Mouse (Mus musculus) embryonic stem cell, embryonic (primary cell): Measurements from ENCODE around the gene Kcnq1.

Experiments used
- CTCF ChIA-PET, 4 experiments: fragments of 300-600 bp in 2 of 4; fragments of 350-600 bp in 2 of 4; sonication (Branson Sonifier 250); formaldehyde crosslinking; loops; one replicate each; lab custom pipeline; 2022; ENCODE audit warnings: inconsistent platforms in 2 of 4; lab: Charles Lee
- POLR2A ChIA-PET, 4 experiments: fragments of 300-600 bp in 2 of 4; fragments of 350-600 bp in 2 of 4; sonication (Branson Sonifier 250); formaldehyde crosslinking; loops; one replicate each; lab custom pipeline; 2022; ENCODE audit warnings: antibody characterized with exemption in 4 of 4, inconsistent platforms in 1 of 4; lab: Charles Lee

The Kcnq1 gene

DNA sequence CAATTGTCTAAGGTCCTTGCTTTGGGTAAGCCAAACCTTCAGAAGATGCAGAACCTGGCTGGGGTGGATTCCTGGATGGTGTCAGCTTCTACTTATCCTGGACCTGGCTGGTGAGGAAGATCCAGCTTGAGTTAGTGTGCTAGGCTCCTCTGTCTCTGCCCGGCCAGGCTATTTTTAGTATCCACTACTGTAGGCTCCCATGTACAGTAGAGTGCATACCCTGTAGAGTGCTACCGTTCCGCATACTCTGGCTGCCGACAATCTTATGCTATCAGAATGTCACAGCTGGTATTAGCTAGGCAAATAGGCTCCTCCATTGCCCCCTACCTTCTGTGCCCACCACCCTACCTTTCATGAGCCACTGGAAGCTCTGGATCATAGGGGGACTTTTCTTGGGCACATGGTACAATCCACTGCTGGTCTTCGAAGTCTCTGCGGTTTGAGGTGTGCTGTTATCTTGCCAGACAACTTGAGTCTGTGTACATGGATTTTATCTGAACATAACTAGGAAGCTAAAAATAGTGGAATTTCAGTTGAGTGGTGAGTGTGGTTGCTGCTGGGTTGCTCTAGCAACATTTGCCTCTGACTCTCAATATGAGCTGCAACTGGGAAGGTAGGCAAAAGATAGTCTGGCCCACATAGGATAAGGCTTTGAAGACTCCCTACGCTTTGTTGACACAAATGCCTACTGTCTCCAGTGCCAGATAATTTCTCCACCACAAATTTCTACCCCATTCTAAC is 258.1 kb downstream of the Kcnq1 start:
- POLR2A ChIA-PET = interaction anchor here in 1 of 4 experiments (1.2 kb wide), 1 partner anchor 8 kb away, joined by 3 read pairs; no protein-coding TSS in a partner anchor

DNA sequence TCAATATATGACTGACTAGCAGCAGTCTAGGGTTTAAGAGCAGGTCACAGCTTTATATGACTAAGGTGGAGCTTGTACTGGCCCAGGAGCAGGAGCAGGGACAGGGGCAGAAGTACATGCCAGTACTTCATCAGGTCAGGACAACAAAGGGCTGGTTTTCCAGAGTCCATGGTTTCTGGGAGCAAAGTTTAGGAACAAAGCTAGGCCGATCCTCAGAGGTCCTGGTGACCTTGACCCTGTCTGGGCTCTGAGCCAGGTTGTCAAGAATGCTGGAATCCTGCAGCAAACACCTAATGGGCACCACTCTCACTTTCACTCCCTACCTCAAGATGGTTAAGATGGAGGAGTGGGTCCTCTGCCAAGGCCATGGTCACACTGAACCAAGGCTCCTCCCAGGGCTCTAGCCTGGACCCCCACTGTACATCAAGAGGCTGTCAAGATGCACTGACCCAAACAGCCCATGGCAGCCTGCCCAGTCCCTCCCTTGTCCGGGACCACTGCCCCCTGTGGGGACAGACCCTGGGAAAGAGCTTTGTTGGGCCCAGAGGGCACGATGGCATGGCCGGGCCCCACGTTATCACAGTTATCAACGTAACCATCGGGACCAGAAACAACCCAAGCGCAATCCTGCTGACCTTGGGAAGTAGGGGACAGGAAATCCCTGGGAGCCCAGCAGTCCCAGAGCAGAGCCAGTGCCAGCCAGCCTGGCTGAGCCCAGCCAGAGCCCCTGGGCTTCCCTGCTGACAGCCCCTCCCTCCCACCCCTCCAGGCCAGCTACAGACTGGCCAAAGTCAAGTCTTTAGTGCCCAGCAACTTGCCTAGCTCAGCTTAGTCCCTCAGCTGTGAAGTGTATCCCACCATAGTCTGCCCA is 259.0 kb downstream of the Kcnq1 start:
- POLR2A ChIA-PET = interaction anchor here in 2 of 4 experiments (0.9 to 1.2 kb wide), 3 partner anchors 9 to 101 kb away, joined by 3 to 4 read pairs (median 3); no protein-coding TSS in a partner anchor
- CTCF ChIA-PET = interaction anchor here in 1 of 4 experiments (0.9 kb wide), 1 partner anchor 12 kb away, joined by 3 read pairs; no protein-coding TSS in a partner anchor

More for the DNA sequence above, 258.1 kb downstream of the Kcnq1 start:
- CTCF ChIA-PET = interaction anchor here in 1 of 4 experiments (0.9 kb wide), 1 partner anchor 12 kb away, joined by 3 read pairs; no protein-coding TSS in a partner anchor

DNA sequence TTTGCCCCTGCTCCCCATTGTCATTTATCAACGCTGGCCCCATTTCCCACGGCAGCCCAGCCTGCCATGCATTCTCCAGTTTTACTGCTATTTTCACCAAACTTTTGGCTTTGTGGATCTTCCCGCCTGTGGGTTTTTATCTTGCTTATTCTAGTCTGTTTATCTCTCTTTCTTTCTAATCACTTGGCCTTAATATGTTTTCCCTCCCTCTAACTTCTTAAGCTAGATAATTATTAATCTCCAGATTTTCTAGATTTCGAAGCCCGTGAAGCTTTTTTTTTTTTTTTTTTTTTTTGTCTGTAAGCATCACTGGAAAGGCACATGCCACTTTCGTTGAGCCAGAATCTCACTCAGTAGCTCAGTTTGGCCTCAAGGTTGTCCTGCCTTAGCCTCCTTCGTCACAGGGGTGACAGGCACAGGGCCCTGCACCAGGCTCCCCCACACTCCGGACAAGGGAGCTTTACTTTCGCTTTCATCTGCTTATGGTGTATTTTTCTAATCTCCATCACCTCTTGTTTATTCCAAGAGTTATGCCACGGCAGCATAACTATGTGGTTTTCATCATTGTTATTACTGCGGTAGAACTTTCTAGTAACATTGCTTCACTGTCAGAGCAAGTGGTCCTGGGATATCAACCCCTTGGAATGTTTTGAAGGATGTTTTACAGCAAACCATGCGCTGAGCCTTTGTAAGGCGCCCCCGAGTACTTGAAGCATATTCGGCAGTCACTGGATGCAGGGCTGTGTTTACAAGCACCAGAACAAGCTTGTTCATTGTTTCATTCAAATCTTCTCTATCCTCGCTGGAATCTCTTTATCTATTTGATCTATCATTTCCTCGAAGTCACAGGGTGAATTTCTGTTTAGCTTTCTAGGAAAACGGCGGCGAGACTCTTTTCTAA is 261.5 kb downstream of the Kcnq1 start:
- CTCF ChIA-PET = interaction anchor here in 1 of 4 experiments (1.0 kb wide), 1 partner anchor 9 kb away, joined by 4 read pairs; no protein-coding TSS in a partner anchor

DNA sequence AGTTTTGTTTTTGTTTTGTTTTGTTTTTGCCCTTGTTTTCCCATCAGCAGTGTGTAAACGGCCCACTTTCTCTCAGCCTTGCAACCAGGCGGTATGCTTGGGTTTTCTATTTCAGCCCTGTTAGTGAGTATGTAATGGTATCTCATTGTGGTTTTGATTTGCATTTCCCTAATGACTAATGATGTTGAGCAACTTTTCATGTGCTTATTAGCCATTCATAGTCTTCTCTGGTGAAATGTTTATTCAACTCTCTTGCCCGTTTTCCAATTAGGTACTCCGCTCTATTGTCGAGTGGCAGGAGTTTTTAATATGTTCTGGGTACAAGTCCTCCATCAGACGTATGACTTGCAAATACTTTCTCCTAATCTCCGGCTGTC is 262.1 kb downstream of the Kcnq1 start:
- CTCF ChIA-PET = no interaction called here
- POLR2A ChIA-PET = no interaction called here

More for the DNA sequence above, 261.5 kb downstream of the Kcnq1 start:
- POLR2A ChIA-PET = interaction anchor here in 3 of 4 experiments (0.7 kb wide), 3 partner anchors 12 to 678 kb away, joined by 3 to 11 read pairs (median 3); no protein-coding TSS in a partner anchor

DNA sequence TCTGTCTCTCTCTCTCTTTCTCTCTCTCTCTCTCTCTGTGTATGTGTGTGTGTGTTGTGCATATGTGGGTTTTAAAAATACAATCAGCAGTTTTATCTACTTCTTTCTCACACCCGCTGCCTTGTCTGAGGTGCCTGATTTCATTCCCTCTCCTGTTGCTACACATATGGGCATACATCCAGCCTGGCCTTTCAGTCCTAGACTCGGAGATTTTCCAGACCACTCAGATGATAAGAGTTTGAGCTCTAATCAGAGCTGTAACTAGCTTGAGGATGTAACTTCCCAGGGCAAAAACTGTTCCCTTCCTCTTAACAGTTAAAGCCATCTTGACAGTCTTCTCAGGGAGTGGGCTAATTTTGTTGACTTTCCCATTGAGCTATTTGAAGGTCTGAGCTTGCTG is 265.2 kb downstream of the Kcnq1 start:
- CTCF ChIA-PET = no interaction called here
- POLR2A ChIA-PET = no interaction called here

DNA sequence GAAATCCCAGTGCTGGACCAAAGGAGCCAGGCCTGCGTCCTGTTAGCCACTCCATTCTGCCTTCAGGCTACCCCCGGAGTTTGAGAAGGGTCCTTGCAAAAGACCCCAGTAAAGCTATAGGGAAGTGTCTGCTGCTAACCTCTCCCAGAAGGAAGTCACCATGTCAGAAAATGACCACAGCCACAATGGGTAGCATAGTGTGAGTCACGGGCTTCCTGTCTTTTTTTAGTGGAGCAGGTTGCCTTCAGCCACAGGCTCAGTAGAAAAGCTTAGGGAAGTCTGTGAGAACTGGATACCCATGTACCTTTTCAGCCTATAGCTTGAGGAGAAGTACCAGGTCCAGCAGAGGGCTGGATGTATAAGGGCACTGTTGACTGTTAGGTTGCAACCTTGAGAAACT is 267.1 kb downstream of the Kcnq1 start:
- CTCF ChIA-PET = no interaction called here
- POLR2A ChIA-PET = interaction anchor here in 1 of 4 experiments (0.6 kb wide), 1 partner anchor 31 kb away, joined by 3 read pairs; no protein-coding TSS in a partner anchor

DNA sequence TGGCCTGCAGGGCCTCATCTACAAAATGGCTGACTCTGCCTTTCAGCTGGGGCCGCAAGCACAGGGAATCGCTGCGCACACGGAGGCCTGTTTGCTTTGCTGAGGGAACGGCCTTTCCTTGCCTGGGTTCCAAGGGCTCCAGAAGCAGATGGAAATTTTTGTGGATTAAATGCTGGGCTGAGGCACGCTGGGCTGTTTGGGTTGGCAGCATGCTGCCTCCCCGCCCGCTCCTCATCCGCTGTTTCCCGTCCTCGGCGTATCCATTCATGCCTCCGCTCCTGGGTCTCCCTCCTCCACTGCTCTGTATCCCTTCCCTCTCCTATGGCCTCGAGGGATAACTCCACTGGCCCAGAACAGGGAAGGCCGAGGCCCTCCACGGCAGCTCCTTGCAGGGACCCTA is 269.8 kb downstream of the Kcnq1 start:
- CTCF ChIA-PET = interaction anchor here in 3 of 4 experiments (0.6 to 1.5 kb wide), 10 partner anchors 11 to 331 kb away, joined by 3 to 5 read pairs (median 4); partner anchors contain the start of gene Slc22a18 (in 1 of the 3)

DNA sequence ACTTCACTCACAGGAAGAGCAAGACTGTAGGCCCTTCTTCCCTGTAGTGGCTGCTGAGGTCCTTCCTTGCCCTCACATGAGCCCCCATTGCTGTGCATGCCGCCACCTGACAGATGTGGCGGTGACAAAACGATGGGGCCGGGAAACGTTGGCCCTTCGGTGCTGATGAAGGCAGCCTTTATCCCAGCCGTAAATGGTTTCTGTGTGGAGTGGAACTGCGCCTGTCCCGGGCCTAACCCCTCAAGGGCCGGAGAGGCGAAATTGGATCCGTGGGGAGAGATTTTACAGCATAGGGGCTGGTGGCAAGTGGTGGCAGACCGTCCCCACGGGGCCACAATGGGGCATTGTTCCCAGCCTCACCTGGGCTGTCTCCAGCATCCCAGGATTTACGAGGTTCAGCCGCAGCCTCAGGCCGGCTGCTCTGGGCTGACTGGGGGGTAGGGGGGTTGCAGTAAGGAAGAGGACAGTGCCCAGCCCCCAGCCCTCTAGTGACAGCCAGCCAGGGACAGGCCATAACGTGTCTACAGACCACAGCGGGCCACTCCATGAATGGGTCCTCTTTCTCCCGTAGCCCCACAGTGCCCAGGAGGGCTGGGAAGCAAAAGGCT is 274.4 kb downstream of the Kcnq1 start:
- CTCF ChIA-PET = no interaction called here
- POLR2A ChIA-PET = no interaction called here

More for the DNA sequence above, 269.8 kb downstream of the Kcnq1 start:
- POLR2A ChIA-PET = interaction anchor here in 1 of 4 experiments (0.6 to 1.8 kb wide), 2 partner anchors 80 to 84 kb away, joined by 3 to 4 read pairs; no protein-coding TSS in a partner anchor

DNA sequence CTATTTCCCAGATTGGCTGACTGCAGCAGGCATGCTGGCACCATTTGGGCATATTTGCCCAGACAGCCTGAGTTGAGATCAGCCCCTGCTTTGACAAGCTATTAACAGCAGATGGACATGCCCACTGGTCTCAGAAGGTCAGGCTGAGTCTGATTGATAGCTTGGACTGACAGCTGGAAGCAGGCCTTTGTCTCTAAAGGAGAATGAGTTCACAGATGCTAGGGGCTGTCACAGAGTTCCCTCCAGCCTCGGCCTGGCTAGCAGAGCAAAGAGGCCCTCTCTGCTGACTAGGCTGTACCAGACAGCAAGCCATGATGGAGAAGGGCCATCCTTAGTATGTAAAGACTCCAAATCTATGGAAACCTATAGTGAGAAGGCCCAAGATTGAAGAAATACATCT is 280.5 kb downstream of the Kcnq1 start:
- CTCF ChIA-PET = interaction anchor here in 3 of 4 experiments (0.6 to 1.4 kb wide), 5 partner anchors 10 to 467 kb away, joined by 3 to 7 read pairs (median 3); no protein-coding TSS in a partner anchor

DNA sequence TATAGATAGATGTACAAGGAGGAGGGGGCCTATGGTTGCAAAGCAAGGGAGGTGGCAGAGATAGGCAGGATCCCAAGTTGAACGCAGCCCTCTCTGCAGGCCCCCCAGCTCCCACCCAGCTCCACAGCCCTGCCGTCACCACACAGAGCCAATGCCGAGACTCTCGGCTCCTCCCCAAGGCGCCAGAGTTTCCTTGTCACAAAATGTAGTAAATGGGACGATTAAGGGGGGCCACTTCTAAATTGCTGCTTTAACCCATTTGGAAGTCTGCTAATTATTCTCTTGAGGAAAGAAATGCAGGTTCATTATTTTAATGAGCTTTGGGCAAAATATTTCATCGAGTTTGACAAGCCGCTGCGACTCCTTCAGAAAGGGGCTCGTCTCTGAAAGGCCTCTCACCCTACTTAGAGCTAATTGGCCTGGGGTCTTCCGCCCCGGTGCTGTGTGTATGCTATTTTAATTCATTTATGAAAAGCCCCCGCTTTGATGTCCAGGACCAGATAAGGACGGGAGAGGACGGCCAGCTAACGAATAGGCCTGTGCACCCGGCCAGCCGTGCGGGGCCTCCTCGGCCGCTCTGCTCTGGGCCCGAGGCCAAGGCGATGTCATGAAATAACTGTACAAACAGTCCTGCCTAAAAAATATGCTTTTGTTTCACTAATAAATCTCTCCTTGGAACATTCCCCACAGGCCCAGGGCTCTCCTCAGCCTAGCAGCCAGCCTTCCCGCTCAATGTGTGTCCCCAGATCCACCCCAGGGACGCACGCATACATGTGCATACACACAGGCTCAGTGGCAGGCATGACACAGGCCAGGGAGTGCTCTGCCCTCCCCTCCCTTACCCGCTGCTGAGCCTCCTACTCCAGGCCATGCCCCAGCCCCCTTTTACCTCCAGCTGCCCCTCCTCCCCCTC is 282.9 kb downstream of the Kcnq1 start:
- ChIA-PET CTCF (no interaction called here), POLR2A (interaction anchor here in 2 of 4 experiments (0.6 to 0.7 kb wide), 4 partner anchors 20 to 324 kb away, joined by 3 to 4 read pairs (median 3); no protein-coding TSS in a partner anchor)

More for the DNA sequence above, 280.5 kb downstream of the Kcnq1 start:
- POLR2A ChIA-PET = interaction anchor here in 1 of 4 experiments (1.0 kb wide), 1 partner anchor 9 kb away, joined by 3 read pairs; no protein-coding TSS in a partner anchor

DNA sequence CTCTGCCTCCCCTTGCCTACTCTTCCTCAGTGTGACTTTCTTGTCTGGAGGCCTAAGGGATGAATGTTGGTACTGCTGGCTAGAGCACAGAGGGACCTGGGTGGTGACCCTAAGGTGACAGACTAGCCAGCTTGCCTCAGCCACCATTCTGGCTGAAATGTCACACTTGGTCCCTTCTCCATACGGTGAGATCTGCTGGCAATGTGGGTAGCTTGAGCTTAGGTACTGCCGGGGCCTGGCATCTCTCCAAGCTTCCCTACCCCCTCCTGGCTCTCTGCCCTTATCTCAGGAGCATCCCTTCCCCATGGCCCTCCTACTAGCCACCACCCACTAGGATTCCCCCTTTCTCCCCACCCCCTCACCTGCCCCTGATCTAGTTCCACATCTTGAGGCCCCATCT is 283.7 kb downstream of the Kcnq1 start:
- ChIA-PET POLR2A (no interaction called here), CTCF (no interaction called here)

DNA sequence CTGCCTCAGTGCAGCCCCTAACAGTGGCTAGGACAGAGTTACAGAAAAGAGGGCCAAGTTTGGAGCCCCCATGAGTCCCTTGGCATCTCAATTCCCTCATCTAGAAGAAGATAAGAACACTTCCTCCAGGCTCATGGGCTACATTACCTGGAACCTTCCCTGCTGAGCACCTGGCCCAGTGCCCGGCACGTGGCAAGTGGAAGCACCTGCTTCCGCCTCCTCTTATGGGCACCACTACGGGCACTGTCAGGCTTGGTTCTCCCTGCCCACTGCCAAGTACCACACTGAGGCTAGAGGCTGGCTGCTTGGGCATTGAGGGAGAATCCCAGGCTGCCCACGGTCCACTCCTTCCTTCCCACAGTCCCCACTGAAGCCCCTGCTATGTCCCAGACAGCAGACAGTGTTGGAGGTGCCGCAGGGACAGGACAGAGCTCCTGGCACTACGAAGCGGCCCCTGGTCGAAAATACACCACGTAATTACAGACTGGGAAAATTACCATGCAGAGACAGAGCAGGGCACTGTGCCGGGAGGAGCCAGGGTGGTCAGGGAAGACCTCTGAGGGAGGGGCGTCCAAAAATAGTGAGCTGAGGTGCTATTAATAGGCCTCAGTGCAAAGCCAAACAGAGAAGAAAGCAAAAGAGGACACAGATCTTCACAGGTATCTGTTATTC is 284.3 kb downstream of the Kcnq1 start:
- POLR2A ChIA-PET = no interaction called here
- CTCF ChIA-PET = no interaction called here

DNA sequence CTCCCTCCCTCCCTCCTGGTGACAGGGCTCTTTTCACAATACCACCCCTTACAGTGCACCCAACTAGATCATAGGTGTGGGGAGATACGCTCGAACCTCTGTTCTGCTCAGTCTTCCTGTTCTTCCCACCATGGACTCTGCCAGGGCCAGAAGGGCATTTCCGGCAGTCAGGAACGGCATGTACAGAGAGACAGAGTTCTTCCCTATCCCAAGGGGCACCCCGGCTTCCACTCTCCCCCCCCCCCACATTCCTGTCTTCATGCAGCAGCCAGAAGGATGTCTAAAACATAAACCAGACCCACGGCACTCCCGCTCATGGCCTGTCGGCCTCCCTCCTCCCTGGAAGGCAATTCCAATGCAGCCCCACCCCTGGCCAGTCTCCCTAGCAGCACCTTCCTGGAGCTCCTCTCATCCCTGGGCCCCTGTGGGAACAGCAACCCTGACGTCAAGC is 289.0 kb downstream of the Kcnq1 start:
- ChIA-PET CTCF (interaction anchor here in 1 of 4 experiments (0.8 kb wide), 1 partner anchor 86 kb away, joined by 3 read pairs; no protein-coding TSS in a partner anchor), POLR2A (interaction anchor here in 1 of 4 experiments (0.7 kb wide), 1 partner anchor 55 kb away, joined by 3 read pairs; no protein-coding TSS in a partner anchor)

DNA sequence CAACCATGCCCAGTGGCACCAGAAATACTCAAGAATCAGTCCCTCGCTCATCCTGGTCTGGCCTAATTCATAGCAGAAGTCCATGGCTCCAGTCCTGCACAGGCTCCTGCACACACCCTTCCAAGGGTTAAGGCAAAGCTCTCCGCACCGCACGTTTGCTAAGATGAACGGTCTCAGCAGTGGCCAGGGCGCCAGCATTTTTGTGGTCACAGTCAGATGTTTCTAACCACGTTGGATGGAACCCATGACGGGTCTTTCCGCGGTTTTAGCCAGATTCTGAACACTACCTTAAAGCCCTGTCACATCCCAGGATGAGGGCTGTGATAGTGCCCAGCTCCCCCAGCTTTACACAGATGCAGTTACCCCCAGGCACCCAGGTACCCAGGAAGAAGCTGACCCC is 293.6 kb downstream of the Kcnq1 start:
- ChIA-PET POLR2A (interaction anchor here in 1 of 4 experiments (0.5 kb wide), 1 partner anchor 753 kb away, joined by 3 read pairs; no protein-coding TSS in a partner anchor), CTCF (no interaction called here)

DNA sequence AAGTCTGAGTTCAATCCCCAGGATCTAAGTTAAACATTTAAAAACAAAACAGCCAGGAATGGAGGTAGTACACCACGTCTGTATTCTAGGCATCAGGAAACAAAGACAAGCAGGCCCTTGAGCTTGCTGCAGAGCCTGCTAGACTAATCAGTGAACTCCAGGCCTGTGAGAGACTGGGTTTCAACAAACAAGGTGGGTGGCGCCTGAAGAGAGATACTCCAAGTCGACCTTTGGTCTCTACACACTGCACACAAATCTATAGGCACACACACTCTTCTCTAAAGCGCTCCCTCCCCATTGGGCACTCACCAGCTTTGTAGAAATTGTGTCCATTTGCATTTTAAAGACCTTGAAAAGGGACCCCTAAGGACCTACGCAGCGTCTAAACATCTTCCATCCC is 294.4 kb downstream of the Kcnq1 start:
- ChIA-PET POLR2A (interaction anchor here in 1 of 4 experiments (0.5 kb wide), 1 partner anchor 753 kb away, joined by 3 read pairs; no protein-coding TSS in a partner anchor), CTCF (interaction anchor here in 2 of 4 experiments (0.6 to 1.6 kb wide), 2 partner anchors 245 to 247 kb away, joined by 3 to 4 read pairs; no protein-coding TSS in a partner anchor)
